Mouse (Mus musculus) neural tube, embryonic 11.5 days (tissue): ENCODE measurements around the gene Pip4k2b. TPM values are rescaled to one million over a fixed set of nuclear protein-coding genes. Genes with fewer than 3 reads are reported as not detected.

Source experiments
- ATAC-seq: fragments of 200-750 bp; cut with Nextera tagmentation; 2 replicates; pipeline ENCODE4 v1.8.0; 2017; ENCODE audit warnings: moderate number of reproducible peaks, mild to moderate bottlenecking, moderate TSS enrichment, moderate library complexity; ENCODE audit not compliant: insufficient read depth, low FRiP score, low TSS enrichment
- DNase-seq: peaks from one replicate; pipeline ENCODE4 v3.0.0-alpha.2; 2015; ENCODE audit warnings: low spot score
- H3K27ac ChIP-seq: fragments of 300-500 bp; sonication (generic); 2 replicates; pipeline ENCODE4 v1.5.1; 2014; ENCODE audit warnings: low read depth, mild to moderate bottlenecking, low read length
- H3K27me3 ChIP-seq: fragments of 300-500 bp; sonication (generic); 2 replicates; pipeline ENCODE4 v1.6.1; 2014; ENCODE audit warnings: mild to moderate bottlenecking, low read length, mixed read lengths; ENCODE audit not compliant: control insufficient read depth, insufficient read depth
- H3K36me3 ChIP-seq: fragments of 300-500 bp; sonication (generic); 2 replicates; pipeline ENCODE4 v1.6.1; 2014; ENCODE audit warnings: mild to moderate bottlenecking, low read length, moderate library complexity, mixed read lengths; ENCODE audit not compliant: control insufficient read depth, insufficient read depth
- H3K4me1 ChIP-seq: fragments of 300-500 bp; sonication (generic); 2 replicates; pipeline ENCODE4 v1.6.1; 2014; ENCODE audit warnings: low read length, mixed read lengths; ENCODE audit not compliant: control insufficient read depth, insufficient read depth
- H3K4me2 ChIP-seq: fragments of 300-500 bp; sonication (generic); 2 replicates; pipeline ENCODE4 v1.6.1; 2014; ENCODE audit warnings: low read depth, mild to moderate bottlenecking, moderate library complexity
- H3K4me3 ChIP-seq: fragments of 300-500 bp; sonication (generic); 2 replicates; pipeline ENCODE4 v1.5.1; 2014; ENCODE audit warnings: low read depth, low read length
- H3K9ac ChIP-seq: fragments of 300-500 bp; sonication (generic); 2 replicates; pipeline ENCODE4 v1.6.1; 2014; ENCODE audit warnings: mild to moderate bottlenecking, low read length
- H3K9me3 ChIP-seq: fragments of 300-500 bp; sonication (generic); 2 replicates; pipeline ENCODE4 v1.6.1; 2016; ENCODE audit warnings: low read length; ENCODE audit not compliant: control insufficient read depth
- WGBS: fragments of 180-500 bp; shearing (Covaris S2); extraction: QIAGEN DNeasy Blood & Tissue Kit; methylation state at CpG from one replicate; pipeline ENCODE4 v1.1.7; 2014; 5-methylcytosine and 5-hydroxymethylcytosine counted together
- microRNA-seq: library from miRNA; unstranded; fragments of <30 nt; microRNA quantifications from one replicate; pipeline ENCODE4, GENCODE M21; 2016
- polyA plus RNA-seq: library from polyadenylated mRNA; unstranded; fragments of >200 nt; fragmentation: Nextera tagmentation; extraction: Ambion mirVana; gene quantifications from 2 replicates; pipeline ENCODE4 v1.2.1, GENCODE M21; 2014

Pip4k2b gene
- polyA plus RNA-seq, 1 experiment from 2014 or later, result 2.8 TPM

GRCm38 (mm10) chr11:97666794-97667193 is 77.7 kb downstream of the Pip4k2b start:
- DNase-seq, result no peak
- Histone ChIP-seq H3K27me3 (peaks cover 8% of the 10 kb centered on the region), H3K36me3 (peaks cover 8% of the 10 kb centered on the region), H3K27ac (no peak overlapping the region), H3K4me1 (peaks cover 10% of the 10 kb centered on the region), H3K9me3 (no peaks in the 10 kb centered on the region), H3K4me2 (no peak overlapping the region), H3K4me3 (no peak overlapping the region), H3K9ac (no peak overlapping the region)
- WGBS, result 93% methylated on average over 15 of the region's 15 CpGs
- no peak for ATAC-seq

DNA sequence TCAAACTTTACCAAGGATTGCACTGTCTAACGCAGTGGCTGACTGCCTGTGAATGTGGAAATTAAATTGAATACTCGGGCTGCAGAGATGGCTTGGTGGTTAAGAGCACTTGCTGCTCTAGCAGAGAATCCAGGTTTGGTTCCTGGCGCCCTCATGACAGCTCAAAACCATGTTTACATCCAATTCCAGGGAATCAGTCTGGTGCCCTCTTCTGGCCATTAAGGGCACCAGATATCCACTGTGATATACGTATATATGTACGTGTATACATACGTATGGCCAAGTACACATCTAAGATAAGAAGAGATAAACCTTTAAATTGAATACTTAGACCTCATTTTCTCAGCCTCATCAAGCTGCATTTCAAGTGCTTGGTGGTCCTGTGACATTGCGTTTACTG is 78.3 kb downstream of the Pip4k2b start:
- Histone ChIP-seq H3K27ac (no peak overlapping the region), H3K9ac (no peak overlapping the region), H3K36me3 (peaks cover 7% of the 10 kb centered on the region), H3K4me2 (no peak overlapping the region), H3K4me3 (no peak overlapping the region), H3K27me3 (peaks cover 14% of the 10 kb centered on the region), H3K4me1 (peaks cover 14% of the 10 kb centered on the region), H3K9me3 (no peaks in the 10 kb centered on the region)
- 95% methylated on average over 7 of the region's 7 CpGs for WGBS
- DNase-seq (no peak), ATAC-seq (no peak)

DNA sequence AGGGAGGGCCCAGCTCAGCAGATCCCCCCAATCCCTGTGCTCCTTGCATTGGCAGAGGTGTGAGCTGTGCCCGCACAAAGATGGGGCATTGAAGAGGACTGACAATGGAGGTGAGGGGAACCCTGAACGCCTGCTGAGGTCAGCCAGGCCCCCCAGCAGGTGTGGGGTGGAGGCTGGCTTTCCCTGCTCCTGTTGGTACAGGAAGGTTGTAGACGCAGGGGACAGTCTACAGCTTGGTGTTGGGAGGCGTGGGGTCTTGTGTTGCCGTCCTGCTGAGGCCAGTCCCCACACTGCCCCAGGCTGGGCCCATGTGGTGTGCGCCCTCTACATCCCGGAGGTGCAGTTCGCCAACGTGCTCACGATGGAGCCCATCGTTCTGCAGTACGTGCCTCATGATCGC is 79.1 kb downstream of the Pip4k2b start:
- DNase-seq, result no peak
- Histone ChIP-seq H3K4me3 (no peak overlapping the region), H3K9ac (no peak overlapping the region), H3K9me3 (no peaks in the 10 kb centered on the region), H3K27me3 (peaks cover 22% of the 10 kb centered on the region), H3K27ac (no peak overlapping the region), H3K4me2 (no peak overlapping the region), H3K4me1 (peaks cover 20% of the 10 kb centered on the region), H3K36me3 (peaks cover 3% of the 10 kb centered on the region)
- ATAC-seq, result no peak
- WGBS, result 91% methylated on average over 13 of the region's 13 CpGs

Small RNA genes lying within 50 kb of the gene (microRNA-seq; reads per million reads assigned to microRNA genes)
- gene Mir6927, result 1.0 reads per million
- not detected for gene Mir8102

Other genes starting within 250 kb of the Pip4k2b start
- gene 4933428G20Rik, start 244.4 kb downstream of the Pip4k2b start, polyA plus RNA-seq, result not detected in 2 replicates
- 2.5 and 2.6 TPM in 2 replicates for gene Srcin1, start 168.5 kb downstream of the Pip4k2b start, polyA plus RNA-seq
- gene Epop, start 115.0 kb downstream of the Pip4k2b start, polyA plus RNA-seq, result 9.7 and 11.0 TPM in 2 replicates
- gene Mllt6, start 81.3 kb downstream of the Pip4k2b start, polyA plus RNA-seq, result 3.9 and 4.5 TPM in 2 replicates
- gene Cisd3, start 58.9 kb downstream of the Pip4k2b start, polyA plus RNA-seq, result 20.2 and 21.1 TPM in 2 replicates
- 17.5 and 17.8 TPM in 2 replicates for gene Pcgf2, start 44.2 kb downstream of the Pip4k2b start, polyA plus RNA-seq
- 545 and 553 TPM in 2 replicates for gene Psmb3, start 41.3 kb downstream of the Pip4k2b start, polyA plus RNA-seq
- gene Cwc25, start 21.9 kb upstream of the Pip4k2b start, polyA plus RNA-seq, result 13.3 and 13.7 TPM in 2 replicates
- not detected in 2 replicates for gene 1700001P01Rik, start 31.2 kb upstream of the Pip4k2b start, polyA plus RNA-seq
- gene Rpl23, start 37.7 kb upstream of the Pip4k2b start, polyA plus RNA-seq, result 453 and 457 TPM in 2 replicates
- gene Lasp1, start 54.3 kb upstream of the Pip4k2b start, polyA plus RNA-seq, result 68.8 and 73.1 TPM in 2 replicates
- 14.1 and 15.0 TPM in 2 replicates for gene B230217C12Rik, start 96.1 kb upstream of the Pip4k2b start, polyA plus RNA-seq
- 0.53 and 0.65 TPM in 2 replicates for gene Fbxo47, start 139.4 kb upstream of the Pip4k2b start, polyA plus RNA-seq
- 0.24 TPM in 1 of 2 replicates, not detected in the other for gene Plxdc1, start 241.7 kb upstream of the Pip4k2b start, polyA plus RNA-seq